Mouse (Mus musculus) liver, embryonic 13.5 days (tissue): ENCODE results near the gene Olfr917. TPM values are rescaled to one million over a fixed set of nuclear protein-coding genes. Genes with fewer than 3 reads are reported as not detected.

Source experiments
- ATAC-seq: fragments of 200-750 bp; cut with Nextera tagmentation; 2 replicates; pipeline ENCODE4 v1.8.0; 2017; ENCODE audit warnings: low read depth, mild to moderate bottlenecking, moderate number of reproducible peaks, moderate library complexity
- DNase-seq: peaks from one replicate; pipeline ENCODE4 v3.0.0; 2022
- H3K27ac ChIP-seq: fragments of 300-500 bp; sonication (generic); 2 replicates; pipeline ENCODE4 v1.5.1; 2015; ENCODE audit warnings: moderate library complexity, mild to moderate bottlenecking, inconsistent platforms
- H3K27me3 ChIP-seq: fragments of 300-500 bp; sonication (generic); 2 replicates; pipeline ENCODE4 v1.6.1; 2015; ENCODE audit warnings: mild to moderate bottlenecking, inconsistent platforms
- H3K36me3 ChIP-seq: fragments of 300-500 bp; sonication (generic); 2 replicates; pipeline ENCODE4 v1.6.1; 2015; ENCODE audit warnings: mild to moderate bottlenecking, inconsistent platforms
- H3K4me1 ChIP-seq: fragments of 300-500 bp; sonication (generic); replicated peaks from 2 replicates; pipeline ENCODE4 v1.6.1; 2015; ENCODE audit warnings: inconsistent platforms
- H3K4me2 ChIP-seq: fragments of 300-500 bp; sonication (generic); 2 replicates; pipeline ENCODE4 v1.6.1; 2015; ENCODE audit warnings: inconsistent platforms, mild to moderate bottlenecking, moderate library complexity
- H3K4me3 ChIP-seq: fragments of 300-500 bp; sonication (generic); replicated peaks from 2 replicates; pipeline ENCODE4 v1.5.1; 2015; ENCODE audit warnings: mild to moderate bottlenecking, inconsistent platforms
- H3K9ac ChIP-seq: fragments of 300-500 bp; sonication (generic); 2 replicates; pipeline ENCODE4 v1.6.1; 2015; ENCODE audit warnings: mild to moderate bottlenecking, inconsistent platforms
- H3K9me3 ChIP-seq: fragments of 300-500 bp; sonication (generic); replicated peaks from 2 replicates; pipeline ENCODE4 v1.6.1; 2016; ENCODE audit warnings: inconsistent platforms
- WGBS: fragments of 180-500 bp; shearing (Covaris S2); methylation state at CpG from one replicate; pipeline ENCODE4 v1.1.7; 2015; ENCODE audit not compliant: insufficient replicate concordance; 5-methylcytosine and 5-hydroxymethylcytosine counted together
- polyA plus RNA-seq: library from polyadenylated mRNA; unstranded; fragments of >200 nt; fragmentation: Nextera tagmentation; extraction: Ambion mirVana; gene quantifications from 2 replicates; pipeline ENCODE4 v1.2.1, GENCODE M21; 2015

Olfr917 gene
- polyA plus RNA-seq = not detected in 2 replicates

GRCm38 (mm10) chr9:38665742-38666141, at the start of gene Olfr917:
Gene Olfr917, minus strand, starts transcription at chr9:38665842.
- Histone ChIP-seq H3K4me1 (no peaks in the 10 kb centered on the region), H3K9ac (no peak within 1 kb of the TSS), H3K4me3 (no peak within 1 kb of the TSS), H3K36me3 (no peaks in the 10 kb centered on the region), H3K4me2 (no peak within 1 kb of the TSS), H3K9me3 (no peaks in the 10 kb centered on the region), H3K27me3 (no peaks in the 10 kb centered on the region), H3K27ac (no peak within 1 kb of the TSS)
- DNase-seq (no peak), ATAC-seq (no peak)
- 59% methylated on average over 1 of the region's 1 CpGs for WGBS

- no peak for ATAC-seq
- H3K4me3 ChIP-seq = no peak within 1 kb of the TSS
- WGBS = 59% methylated on average over 2 of the region's 2 CpGs
- H3K9ac ChIP-seq = no peak within 1 kb of the TSS
- no peaks in the 10 kb centered on the region for H3K9me3 ChIP-seq
- no peaks in the 10 kb centered on the region for H3K36me3 ChIP-seq
- H3K4me1 ChIP-seq = no peaks in the 10 kb centered on the region
- no peak within 1 kb of the TSS for H3K27ac ChIP-seq
- no peak for DNase-seq
- H3K4me2 ChIP-seq = no peak within 1 kb of the TSS
- H3K27me3 ChIP-seq = no peaks in the 10 kb centered on the region
Measured at GRCm38 (mm10) chr9:38674501-38674900, 8.9 kb upstream of the Olfr917 start, which contains the start of gene Olfr918. Gene Olfr918, minus strand, starts transcription at chr9:38674601.

- DNase-seq (no peak), ATAC-seq (no peak)
- H3K9ac ChIP-seq = no peak overlapping the region
- H3K9me3 ChIP-seq = no peaks in the 10 kb centered on the region
- no peaks in the 10 kb centered on the region for H3K36me3 ChIP-seq
- no peak overlapping the region for H3K27ac ChIP-seq
- WGBS = 53% methylated on average over 2 of the region's 2 CpGs
- no peak overlapping the region for H3K4me2 ChIP-seq
- H3K27me3 ChIP-seq = no peaks in the 10 kb centered on the region
- H3K4me1 ChIP-seq = no peaks in the 10 kb centered on the region
- no peak overlapping the region for H3K4me3 ChIP-seq
Measured at GRCm38 (mm10) chr9:38672887-38673286, 7.2 kb upstream of the Olfr917 start.

GRCm38 (mm10) chr9:38659775-38660174, 5.9 kb downstream of the Olfr917 start, which contains the start of gene Olfr916:
Gene Olfr916, minus strand, starts transcription at chr9:38659875.
- no peak within 1 kb of the TSS for H3K4me2 ChIP-seq
- no peaks in the 10 kb centered on the region for H3K27me3 ChIP-seq
- DNase-seq (no peak), ATAC-seq (no peak)
- no peaks in the 10 kb centered on the region for H3K9me3 ChIP-seq
- no peak within 1 kb of the TSS for H3K27ac ChIP-seq
- H3K9ac ChIP-seq = no peak within 1 kb of the TSS
- H3K4me1 ChIP-seq = no peaks in the 10 kb centered on the region
- H3K36me3 ChIP-seq = no peaks in the 10 kb centered on the region
- H3K4me3 ChIP-seq = no peak within 1 kb of the TSS
- 21% methylated on average over 1 of the region's 1 CpGs for WGBS

GRCm38 (mm10) chr9:38632406-38632805, 33.2 kb downstream of the Olfr917 start:
- Histone ChIP-seq H3K27me3 (no peaks in the 10 kb centered on the region), H3K4me2 (no peak overlapping the region), H3K4me1 (no peaks in the 10 kb centered on the region), H3K9me3 (0 out of 2 replicates have a peak, but pooled peaks cover 5% of the 10 kb centered on the region), H3K4me3 (no peak overlapping the region), H3K27ac (no peak overlapping the region), H3K36me3 (no peaks in the 10 kb centered on the region), H3K9ac (no peak overlapping the region)
- 63% methylated on average over 4 of the region's 4 CpGs for WGBS
- ATAC-seq (no peak), DNase-seq (no peak)

Other genes with a start within 250 kb of the Olfr917 start
- gene Olfr901, start 236.4 kb downstream of the Olfr917 start, polyA plus RNA-seq = not detected in 2 replicates
- gene Olfr902, start 218.2 kb downstream of the Olfr917 start, polyA plus RNA-seq = not detected in 2 replicates
- gene Olfr904, start 202.7 kb downstream of the Olfr917 start, polyA plus RNA-seq = not detected in 2 replicates
- not detected in 2 replicates for gene Olfr905, start 194.7 kb downstream of the Olfr917 start, polyA plus RNA-seq
- gene Olfr906, start 178.8 kb downstream of the Olfr917 start, polyA plus RNA-seq = not detected in 2 replicates
- gene Olfr907, start 170.0 kb downstream of the Olfr917 start, polyA plus RNA-seq = not detected in 2 replicates
- not detected in 2 replicates for gene Olfr911-ps1, start 144.3 kb downstream of the Olfr917 start, polyA plus RNA-seq
- not detected in 2 replicates for gene Olfr910, start 128.0 kb downstream of the Olfr917 start, polyA plus RNA-seq
- gene Olfr912, start 85.7 kb downstream of the Olfr917 start, polyA plus RNA-seq = not detected in 2 replicates
- not detected in 2 replicates for gene Olfr913, start 73.1 kb downstream of the Olfr917 start, polyA plus RNA-seq
- gene Olfr914, start 60.7 kb downstream of the Olfr917 start, polyA plus RNA-seq = not detected in 2 replicates
- not detected in 2 replicates for gene Olfr916, start 6.0 kb downstream of the Olfr917 start, polyA plus RNA-seq
- not detected in 2 replicates for gene Olfr918, start 8.8 kb upstream of the Olfr917 start, polyA plus RNA-seq
- not detected in 2 replicates for gene Olfr919, start 37.8 kb upstream of the Olfr917 start, polyA plus RNA-seq
- gene Vwa5a, start 52.4 kb upstream of the Olfr917 start, polyA plus RNA-seq = 8.5 and 9.3 TPM in 2 replicates
- 0.02 TPM in 2 replicates for gene Olfr920, start 86.5 kb upstream of the Olfr917 start, polyA plus RNA-seq
- gene Olfr921, start 107.2 kb upstream of the Olfr917 start, polyA plus RNA-seq = not detected in 2 replicates
- gene Olfr922, start 148.8 kb upstream of the Olfr917 start, polyA plus RNA-seq = not detected in 2 replicates
- not detected in 2 replicates for gene Olfr923, start 160.7 kb upstream of the Olfr917 start, polyA plus RNA-seq
- gene Olfr924, start 178.6 kb upstream of the Olfr917 start, polyA plus RNA-seq = not detected in 2 replicates
- gene Olfr26, start 189.2 kb upstream of the Olfr917 start, polyA plus RNA-seq = not detected in 2 replicates
- not detected in 2 replicates for gene Olfr926, start 211.3 kb upstream of the Olfr917 start, polyA plus RNA-seq